Mouse (Mus musculus) gastrocnemius, adult 2 months (tissue): ENCODE data around the gene Gm20937. TPM values are rescaled to one million over a fixed set of nuclear protein-coding genes. Genes with fewer than 3 reads are reported as not detected.
"Not testable (repeated sequence)": the region's sequence is repeated elsewhere in the genome, so short reads cannot be mapped to it uniquely, and the experiment has no call there.

ENCODE experiments used
- DNase-seq: peaks from one replicate; pipeline ENCODE4 v3.0.0; 2022
- H3K27ac ChIP-seq: fragments of 200-600 bp; 2 replicates; pipeline ENCODE4 v1.8.1; 2022; ENCODE audit warnings: mild to moderate bottlenecking
- H3K4me3 ChIP-seq: fragments of 200-600 bp; 2 replicates; pipeline ENCODE4 v1.8.1; 2022; ENCODE audit warnings: mild to moderate bottlenecking, moderate library complexity
- intact Hi-C: fragments of 180-260 bp; cut with DNase I; formaldehyde crosslinking; loops from one replicate; pipeline ENCODE4 v1.15.1; 2025
- long read RNA-seq, 2 experiments: library from polyadenylated mRNA; stranded (forward); transcript quantifications; one replicate each; pipeline ENCODE4 v2.0.0; 2021
- total RNA-seq, 2 experiments: library from RNA; stranded (reverse); gene quantifications; 2 replicates each; pipeline ENCODE4 v1.2.3; 2021

Gm20937 gene
- total RNA-seq: not detected
- long read RNA-seq, experiment 1: 0 reads
- long read RNA-seq, experiment 2: 0 reads

- H3K4me3 ChIP-seq, intact Hi-C loops, DNase-seq, H3K27ac ChIP-seq: not testable (repeated sequence)
These were observed at the start of gene Gm20937 for GRCm38 (mm10) chrY:68294798-68295197. Gene Gm20937 (minus strand): TSS chrY:68294898.

Other genes starting within 250 kb of the Gm20937 start
- gene Gm20816, start 243.1 kb upstream of the Gm20937 start, total RNA-seq: not detected